Mouse (Mus musculus): ENCODE measurements around the gene Gtf2ird1. TPM values are rescaled to one million over a fixed set of nuclear protein-coding genes. Genes with fewer than 3 reads are reported as not detected.

The Gtf2ird1 gene
- polyA plus RNA-seq, 1 experiment from 2014 or later = 46.7 TPM

DNA sequence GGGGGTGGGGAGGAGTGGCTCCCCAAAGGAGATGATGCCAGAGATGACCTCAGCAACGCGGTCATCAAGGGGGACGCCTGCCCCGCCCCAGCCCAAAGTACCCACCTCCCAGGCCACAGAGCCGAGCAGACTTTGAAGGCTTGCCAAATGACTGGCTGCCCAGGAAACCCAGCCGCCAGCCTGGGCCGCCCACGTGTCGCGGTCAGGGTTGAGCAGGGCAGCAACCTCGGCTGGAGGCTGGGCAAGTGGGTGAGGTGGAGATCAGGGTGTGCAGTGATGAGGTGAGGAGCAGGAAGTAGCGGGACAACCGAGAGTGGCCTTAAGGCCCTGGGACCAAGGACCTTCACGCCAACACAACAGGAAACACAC lies 19.1 kb downstream of the Gtf2ird1 start:
- peak; percentile 48 for DNase-seq (ENCODE audit: low spot score)
- Histone ChIP-seq H3K9me3 (replicated peaks; ENCODE audit: low read length) (no peaks in the 10 kb centered on the region), H3K27ac (peak overlapping the region; percentile 70), H3K4me3 (replicated peaks; ENCODE audit: low read depth, low read length) (no peak overlapping the region), H3K4me2 (ENCODE audit: low read length) (no peak overlapping the region), H3K9ac (ENCODE audit: low read depth, low read length) (no peak overlapping the region), H3K27me3 (ENCODE audit: insufficient read depth, low read length) (no peaks in the 10 kb centered on the region), H3K36me3 (ENCODE audit: insufficient read depth, low read length) (no peaks in the 10 kb centered on the region), H3K4me1 (replicated peaks; ENCODE audit: insufficient read depth, low read length) (peaks cover 5% of the 10 kb centered on the region)
- WGBS = 34% methylated on average over 14 of the region's 14 CpGs
- ATAC-seq (replicated peaks; ENCODE audit: low FRiP score, low read depth) = peak; percentile 74
- no peak for TF ChIP-seq CTCF (IDR thresholded peaks at IDR 0.05; ENCODE audit: low read depth)

DNA sequence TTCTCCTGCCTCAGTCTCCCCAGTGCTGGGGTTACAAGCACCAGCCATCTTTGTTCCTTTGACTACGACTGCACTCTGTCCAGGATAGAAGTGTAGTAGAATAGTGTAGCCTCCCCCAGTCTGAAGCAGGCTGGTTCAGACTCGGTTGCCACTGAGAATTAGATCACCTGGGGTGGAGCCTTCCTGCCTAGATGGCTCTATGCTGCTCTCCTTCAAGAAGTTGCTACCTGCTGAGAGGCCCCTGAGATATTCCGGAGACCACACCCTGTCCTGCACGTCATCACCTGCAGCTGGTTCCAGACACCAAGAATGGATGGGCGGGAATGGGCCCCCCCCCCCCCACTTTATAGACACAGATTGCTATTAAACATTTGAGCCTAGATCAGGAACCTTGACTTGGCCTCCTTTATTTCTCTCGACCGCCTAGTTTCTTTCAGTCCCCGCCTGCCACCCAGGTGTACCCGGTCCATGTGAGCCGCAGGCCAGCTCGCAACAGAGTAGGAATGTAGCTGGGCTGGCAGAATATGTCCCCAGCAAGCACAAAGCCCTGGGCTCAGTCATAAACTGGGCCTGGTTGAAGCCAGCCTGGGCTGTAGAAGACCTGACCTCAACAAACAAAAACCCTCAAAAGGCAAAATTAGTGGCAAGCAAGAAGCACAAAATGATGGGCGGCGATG lies 19.6 kb downstream of the Gtf2ird1 start:
- H3K36me3 ChIP-seq (ENCODE audit: insufficient read depth, low read length) = no peaks in the 10 kb centered on the region
- 78% methylated on average over 13 of the region's 13 CpGs for WGBS
- no peak overlapping the region for H3K9ac ChIP-seq (ENCODE audit: low read depth, low read length)
- H3K4me1 ChIP-seq (replicated peaks; ENCODE audit: insufficient read depth, low read length) = peaks cover 5% of the 10 kb centered on the region
- DNase-seq (ENCODE audit: low spot score) = no peak
- H3K27ac ChIP-seq = peak overlapping the region; percentile 70; the same call in 1 of the 2 replicates
- no peaks in the 10 kb centered on the region for H3K9me3 ChIP-seq (replicated peaks; ENCODE audit: low read length)
- H3K4me2 ChIP-seq (ENCODE audit: low read length) = no peak overlapping the region
- ATAC-seq (replicated peaks; ENCODE audit: low FRiP score, low read depth) = 0 out of 2 replicates have a peak, but pooled peaks have one; percentile 7
- no peaks in the 10 kb centered on the region for H3K27me3 ChIP-seq (ENCODE audit: insufficient read depth, low read length)
- H3K4me3 ChIP-seq (replicated peaks; ENCODE audit: low read depth, low read length) = no peak overlapping the region
- no peak for TF ChIP-seq CTCF (IDR thresholded peaks at IDR 0.05; ENCODE audit: low read depth)

DNA sequence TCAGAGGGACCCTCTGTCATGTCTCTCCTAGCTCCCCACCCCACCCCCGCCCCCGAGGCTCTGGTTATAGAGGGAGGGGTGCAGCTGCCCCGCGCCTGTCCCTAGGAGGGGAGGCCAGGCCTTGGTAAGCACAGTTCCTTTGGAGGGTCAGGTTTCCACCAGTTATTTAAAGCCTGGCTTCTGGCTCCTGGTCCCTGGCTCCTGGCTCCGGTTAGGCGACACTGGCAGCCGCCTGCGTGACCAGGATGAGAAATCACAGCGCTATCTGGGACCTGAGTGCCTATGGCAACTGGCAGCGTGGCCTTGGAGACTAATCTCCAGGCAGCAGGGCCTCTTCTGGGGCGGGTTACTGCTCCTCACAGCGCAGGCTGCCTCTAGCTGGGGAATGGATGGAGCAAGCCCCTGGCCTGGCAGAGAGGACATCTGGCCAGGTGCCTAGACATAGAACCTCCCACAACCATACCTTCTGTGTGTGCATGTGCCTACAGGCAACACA lies 20.6 kb downstream of the Gtf2ird1 start:
- Histone ChIP-seq H3K36me3 (ENCODE audit: insufficient read depth, low read length) (no peaks in the 10 kb centered on the region), H3K4me2 (ENCODE audit: low read length) (no peak overlapping the region), H3K4me3 (replicated peaks; ENCODE audit: low read depth, low read length) (no peak overlapping the region), H3K4me1 (replicated peaks; ENCODE audit: insufficient read depth, low read length) (peaks cover 5% of the 10 kb centered on the region), H3K27ac (0 out of 2 replicates have a peak overlapping the region, but pooled peaks have one; percentile 32), H3K9me3 (replicated peaks; ENCODE audit: low read length) (no peaks in the 10 kb centered on the region), H3K27me3 (ENCODE audit: insufficient read depth, low read length) (no peaks in the 10 kb centered on the region), H3K9ac (ENCODE audit: low read depth, low read length) (no peak overlapping the region)
- 28% methylated on average over 12 of the region's 12 CpGs for WGBS
- ATAC-seq (replicated peaks; ENCODE audit: low FRiP score, low read depth) (no peak; the same call in 1 of the 2 replicates), DNase-seq (ENCODE audit: low spot score) (peak; percentile 61)
- no peak for TF ChIP-seq CTCF (IDR thresholded peaks at IDR 0.05; ENCODE audit: low read depth)

DNA sequence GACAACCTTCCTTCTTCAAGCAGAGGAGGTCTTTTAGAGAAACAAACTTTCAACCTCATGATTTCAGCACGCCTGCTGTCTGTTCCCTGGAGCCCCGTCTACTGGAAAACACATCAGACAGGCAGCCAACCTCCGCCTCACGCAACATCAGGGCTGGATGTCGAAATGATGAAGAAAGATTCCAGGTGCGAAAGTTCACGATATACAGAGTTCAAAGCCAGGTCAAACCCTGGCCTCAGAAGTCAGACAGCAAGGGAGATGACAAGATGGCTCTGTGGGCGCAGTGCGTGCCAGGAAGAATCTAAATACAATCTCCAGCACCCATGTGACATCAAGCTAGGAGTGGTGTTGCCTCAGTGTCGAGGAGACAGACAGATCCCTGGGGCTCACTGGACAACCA lies 23.4 kb downstream of the Gtf2ird1 start:
- Histone ChIP-seq H3K36me3 (ENCODE audit: insufficient read depth, low read length) (no peaks in the 10 kb centered on the region), H3K27ac (no peak overlapping the region), H3K9me3 (replicated peaks; ENCODE audit: low read length) (no peaks in the 10 kb centered on the region), H3K9ac (ENCODE audit: low read depth, low read length) (no peak overlapping the region), H3K4me2 (ENCODE audit: low read length) (no peak overlapping the region), H3K4me1 (replicated peaks; ENCODE audit: insufficient read depth, low read length) (peaks cover 5% of the 10 kb centered on the region), H3K27me3 (ENCODE audit: insufficient read depth, low read length) (no peaks in the 10 kb centered on the region), H3K4me3 (replicated peaks; ENCODE audit: low read depth, low read length) (no peak overlapping the region)
- no peak for ATAC-seq (replicated peaks; ENCODE audit: low FRiP score, low read depth)
- WGBS = 48% methylated on average over 10 of the region's 10 CpGs
- no peak for DNase-seq (ENCODE audit: low spot score)
- TF ChIP-seq CTCF (IDR thresholded peaks at IDR 0.05; ENCODE audit: low read depth) = no peak

DNA sequence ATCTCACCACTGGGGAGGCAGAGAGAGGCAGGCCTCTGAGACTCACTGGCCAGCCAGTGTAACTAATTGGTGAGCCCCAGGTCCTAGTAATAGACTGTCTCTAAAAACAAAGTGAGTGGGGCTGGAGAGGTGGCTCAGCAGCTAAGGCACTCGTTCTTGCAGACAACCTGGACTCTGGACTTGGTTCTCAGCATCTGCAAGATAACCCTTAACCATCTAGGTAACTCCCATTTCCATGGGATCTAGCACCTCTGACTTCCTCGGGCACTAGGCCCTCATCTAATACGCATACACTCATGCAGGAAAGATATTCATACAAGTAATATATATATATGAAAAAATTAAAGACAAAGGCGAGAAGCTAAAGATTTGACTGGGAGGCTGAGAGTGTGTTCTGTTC lies 26.4 kb downstream of the Gtf2ird1 start:
- Histone ChIP-seq H3K4me3 (replicated peaks; ENCODE audit: low read depth, low read length) (no peak overlapping the region), H3K9ac (ENCODE audit: low read depth, low read length) (no peak overlapping the region), H3K9me3 (replicated peaks; ENCODE audit: low read length) (no peaks in the 10 kb centered on the region), H3K36me3 (ENCODE audit: insufficient read depth, low read length) (no peaks in the 10 kb centered on the region), H3K27ac (no peak overlapping the region), H3K27me3 (ENCODE audit: insufficient read depth, low read length) (no peaks in the 10 kb centered on the region), H3K4me2 (ENCODE audit: low read length) (no peak overlapping the region), H3K4me1 (replicated peaks; ENCODE audit: insufficient read depth, low read length) (no peaks in the 10 kb centered on the region)
- 74% methylated on average over 4 of the region's 4 CpGs for WGBS
- DNase-seq (ENCODE audit: low spot score) = no peak
- no peak for TF ChIP-seq CTCF (IDR thresholded peaks at IDR 0.05; ENCODE audit: low read depth)
- ATAC-seq (replicated peaks; ENCODE audit: low FRiP score, low read depth) = no peak

DNA sequence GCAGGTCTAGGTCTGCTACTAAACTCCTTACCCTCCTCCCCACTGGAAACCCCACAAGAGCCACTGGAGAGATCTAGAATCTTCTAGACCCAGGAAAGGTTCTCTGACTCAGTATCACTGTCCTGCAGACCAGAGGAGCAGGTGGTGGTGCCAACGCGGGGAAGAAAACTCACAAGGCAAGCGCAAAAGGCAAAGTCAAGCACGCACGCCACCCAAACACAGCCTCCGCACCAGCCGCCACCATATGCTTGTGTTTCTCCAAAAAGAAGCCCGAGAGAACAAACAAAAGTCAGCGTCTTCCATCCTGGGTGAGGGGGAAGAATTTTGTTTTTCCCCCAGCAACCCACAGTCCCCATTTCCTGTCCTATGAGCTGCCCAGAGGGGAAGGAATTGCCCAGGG lies 28.9 kb downstream of the Gtf2ird1 start:
- WGBS = 91% methylated on average over 9 of the region's 9 CpGs

More for the DNA sequence above, 28.9 kb downstream of the Gtf2ird1 start:
- Histone ChIP-seq H3K36me3 (ENCODE audit: insufficient read depth, low read length) (no peaks in the 10 kb centered on the region), H3K4me1 (replicated peaks; ENCODE audit: insufficient read depth, low read length) (no peaks in the 10 kb centered on the region), H3K9ac (ENCODE audit: low read depth, low read length) (no peak overlapping the region), H3K27me3 (ENCODE audit: insufficient read depth, low read length) (no peaks in the 10 kb centered on the region), H3K27ac (no peak overlapping the region), H3K4me2 (ENCODE audit: low read length) (no peak overlapping the region), H3K4me3 (replicated peaks; ENCODE audit: low read depth, low read length) (no peak overlapping the region), H3K9me3 (replicated peaks; ENCODE audit: low read length) (no peaks in the 10 kb centered on the region)
- no peak for ATAC-seq (replicated peaks; ENCODE audit: low FRiP score, low read depth)
- TF ChIP-seq CTCF (IDR thresholded peaks at IDR 0.05; ENCODE audit: low read depth) = no peak
- DNase-seq (ENCODE audit: low spot score) = no peak

Data from kidney, postnatal 0 days (tissue).